Mouse (Mus musculus) mouse embryonic stem cell (cell line): ENCODE data around the gene Gpa33.

Source experiments
- in situ Hi-C, 2 experiments: fragments of 300-500 bp; cut with MboI; formaldehyde crosslinking; loops; 1 replicate in 1 of 2; 3 replicates in 1 of 2; pipeline ENCODE4 v1.14.3; 2019 to 2020; ENCODE audit warnings: low sequenced_read_pairs in 2 of 2, low pct_unique_long_range_greater_than_20kb in 1 of 2, mixed read lengths in 1 of 2; ENCODE audit not compliant: unreplicated experiment in 1 of 2

The Gpa33 gene

GRCm38 (mm10) chr1:166130224-166130860 lies at the start of gene Gpa33:
TSS of gene Gpa33 (plus strand) at chr1:166130238.
- in situ Hi-C loops = loop anchor here in 1 of 2 experiments (25.0 kb wide), 2 partner anchors 518 to 1157 kb away; partner anchors contain the start of gene Uck2

DNA sequence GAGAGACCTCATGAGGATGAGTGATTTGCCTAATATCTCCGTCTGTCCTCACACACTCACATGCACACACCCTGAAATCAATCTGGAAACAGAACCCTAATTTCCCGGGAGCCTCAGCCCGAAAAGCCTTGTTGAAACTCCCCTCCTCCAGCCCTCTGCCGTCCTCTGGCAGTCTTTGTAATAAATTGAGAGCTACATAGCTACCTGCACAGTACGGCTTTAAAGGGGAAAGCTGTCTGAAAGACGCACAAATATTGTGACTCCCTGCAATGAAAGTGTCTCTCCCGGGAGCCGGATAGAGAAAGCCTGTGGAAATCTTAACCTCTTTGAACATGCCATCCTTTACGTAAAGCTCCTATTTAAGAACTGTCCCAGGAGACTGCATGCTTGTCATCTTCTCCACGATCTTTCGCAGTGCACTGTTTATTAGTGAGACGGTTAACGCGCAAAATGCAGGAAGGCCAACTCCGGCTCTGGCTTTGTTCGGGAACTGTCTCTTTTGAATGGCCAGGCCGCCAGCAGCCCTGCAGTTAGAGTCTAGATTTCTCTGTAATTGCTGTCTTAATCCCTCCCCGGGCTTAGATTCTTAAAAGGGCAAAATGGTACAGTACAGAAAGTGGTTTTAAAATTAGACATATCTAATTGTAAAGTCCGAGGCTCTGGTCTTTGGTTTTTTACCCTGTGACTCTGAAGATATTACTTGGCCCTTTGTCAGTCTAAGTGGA lies 41.4 kb upstream of the Gpa33 start:
- in situ Hi-C loops = no loop called here

GRCm38 (mm10) chr1:166089337-166089736 lies 40.7 kb upstream of the Gpa33 start:
- in situ Hi-C loops = no loop called here

DNA sequence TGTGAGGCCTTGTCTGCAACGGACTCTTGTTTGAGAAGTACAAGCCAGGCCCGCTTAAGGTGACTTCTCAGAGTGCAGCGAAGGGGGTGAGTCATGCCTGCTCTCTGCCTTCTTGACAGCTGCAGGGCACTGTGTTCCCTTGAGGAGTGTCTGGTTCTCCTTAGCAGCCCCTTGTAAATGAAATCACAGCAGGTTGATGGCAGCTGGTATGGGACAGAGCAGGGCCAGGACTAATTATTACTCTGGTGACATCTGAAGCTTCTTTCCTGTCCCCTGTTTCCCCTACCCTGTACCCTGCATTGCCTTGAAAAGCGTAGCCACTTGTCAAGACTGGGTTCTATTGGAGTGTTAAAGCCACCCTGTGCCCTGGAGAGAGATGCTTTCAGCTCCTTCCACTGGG lies 40.3 kb upstream of the Gpa33 start:
- in situ Hi-C loops = no loop called here

- in situ Hi-C loops = no loop called here
These were observed 39.7 kb upstream of the Gpa33 start for GRCm38 (mm10) chr1:166090306-166090705.

GRCm38 (mm10) chr1:166094462-166094861 lies 35.6 kb upstream of the Gpa33 start:
- in situ Hi-C loops = no loop called here

DNA sequence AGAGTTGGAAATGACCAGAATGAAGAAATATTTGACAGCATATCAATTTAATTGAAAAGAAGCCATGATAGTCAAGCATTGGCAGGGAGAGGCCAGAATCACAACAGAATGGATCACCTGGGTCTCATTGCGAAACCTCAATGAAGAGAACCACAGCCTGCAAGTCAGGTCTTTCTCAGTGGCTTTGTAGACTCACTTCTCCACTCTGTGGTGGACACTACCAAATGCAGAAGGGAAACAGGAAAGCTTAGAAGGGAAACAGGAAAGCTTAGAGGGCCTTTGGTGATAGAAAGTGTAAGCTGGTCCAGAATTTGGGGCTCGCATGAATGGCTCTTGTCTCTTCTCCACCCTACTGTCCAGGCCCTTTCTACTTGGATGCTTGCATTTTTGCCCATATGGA lies 31.9 kb upstream of the Gpa33 start:
- in situ Hi-C loops = no loop called here

- in situ Hi-C loops = loop anchor here in 1 of 2 experiments (5.0 kb wide), 1 partner anchor 49 kb away; no protein-coding TSS in a partner anchor
These were observed 27.0 kb upstream of the Gpa33 start for GRCm38 (mm10) chr1:166102920-166103608.

DNA sequence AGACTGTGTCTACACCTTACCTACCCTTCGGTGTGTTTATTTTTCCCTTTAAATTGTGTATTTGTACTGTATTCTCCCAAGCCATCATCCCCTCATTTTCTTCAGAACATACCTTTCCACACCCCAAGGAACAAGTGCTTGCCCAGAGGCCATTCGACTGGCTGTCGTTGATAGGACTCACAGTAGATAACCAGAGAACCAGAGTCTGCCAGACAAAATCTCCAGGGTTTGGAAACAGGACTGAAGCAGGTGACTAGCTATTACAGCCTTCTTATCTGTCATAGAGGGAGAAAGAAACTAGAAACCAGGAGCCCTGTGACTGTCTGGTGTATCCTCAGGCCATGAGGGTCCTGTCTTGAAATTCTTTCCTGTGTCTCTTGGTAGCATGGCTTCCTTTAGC lies 25.2 kb upstream of the Gpa33 start:
- in situ Hi-C loops = loop anchor here in 1 of 2 experiments (5.0 kb wide), 1 partner anchor 47 kb away; no protein-coding TSS in a partner anchor

GRCm38 (mm10) chr1:166105464-166105863 lies 24.6 kb upstream of the Gpa33 start:
- in situ Hi-C loops = no loop called here

DNA sequence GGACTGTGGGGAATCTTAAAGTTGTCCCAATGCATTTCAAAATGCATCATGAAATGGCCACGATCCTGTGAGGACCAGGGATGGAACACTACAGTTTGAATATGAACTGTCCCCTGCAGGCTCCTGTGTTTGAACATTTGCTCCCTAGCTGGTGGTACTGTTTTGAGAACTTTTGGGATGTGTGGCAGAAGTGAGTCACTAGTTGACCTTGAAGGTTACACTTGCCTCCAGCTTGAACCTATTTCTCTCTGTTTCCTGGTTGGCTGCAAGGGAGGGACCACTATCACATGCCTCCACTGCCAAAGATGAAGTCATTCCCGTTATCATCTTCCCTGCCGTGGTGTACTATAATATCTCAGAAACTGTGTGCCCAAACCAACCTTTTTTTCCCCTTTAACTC lies 15.1 kb upstream of the Gpa33 start:
- in situ Hi-C loops = loop anchor here in 1 of 2 experiments (5.0 kb wide), 1 partner anchor 37 kb away; no protein-coding TSS in a partner anchor

GRCm38 (mm10) chr1:166115719-166116118 lies 14.3 kb upstream of the Gpa33 start:
- in situ Hi-C loops = loop anchor here in 1 of 2 experiments (5.0 kb wide), 1 partner anchor 37 kb away; no protein-coding TSS in a partner anchor

DNA sequence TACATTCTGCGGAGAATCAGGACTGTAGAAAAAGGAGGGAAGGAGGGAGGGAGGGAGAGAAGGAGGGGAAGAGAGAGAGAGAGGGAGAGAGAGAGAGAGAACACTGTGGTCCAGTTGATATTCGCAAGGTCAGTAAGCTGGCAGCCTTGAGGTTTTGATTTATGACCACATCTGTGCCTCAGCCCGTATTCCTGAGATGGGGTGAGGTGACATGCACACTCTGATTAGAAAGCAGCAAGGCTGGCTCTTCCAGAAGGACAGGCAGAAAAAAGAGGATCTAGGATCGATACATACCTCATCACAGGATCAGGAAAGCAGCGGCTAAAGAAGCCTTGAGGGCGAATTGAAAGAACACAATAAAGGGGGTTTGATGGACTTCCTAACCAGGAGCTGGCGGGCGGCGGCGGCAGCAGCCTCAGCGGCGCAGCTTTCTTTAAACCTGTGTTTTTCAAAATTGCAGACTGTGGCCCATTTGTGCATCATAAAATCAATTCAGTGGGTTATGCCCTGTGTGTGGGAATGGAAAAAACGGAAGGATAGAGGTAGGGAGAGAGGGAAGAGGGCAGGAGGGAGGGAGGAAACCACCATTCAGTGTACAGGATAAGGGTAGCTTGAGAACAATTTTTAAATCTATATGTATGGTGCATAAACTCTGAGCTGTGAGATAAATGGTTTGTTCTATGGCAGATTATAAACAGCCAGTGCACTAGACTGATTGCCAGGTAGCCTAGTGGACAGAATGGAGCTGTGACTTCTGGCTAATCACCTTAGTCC lies 12.0 kb upstream of the Gpa33 start:
- in situ Hi-C loops = loop anchor here in 1 of 2 experiments (5.0 kb wide), 1 partner anchor 34 kb away; no protein-coding TSS in a partner anchor

DNA sequence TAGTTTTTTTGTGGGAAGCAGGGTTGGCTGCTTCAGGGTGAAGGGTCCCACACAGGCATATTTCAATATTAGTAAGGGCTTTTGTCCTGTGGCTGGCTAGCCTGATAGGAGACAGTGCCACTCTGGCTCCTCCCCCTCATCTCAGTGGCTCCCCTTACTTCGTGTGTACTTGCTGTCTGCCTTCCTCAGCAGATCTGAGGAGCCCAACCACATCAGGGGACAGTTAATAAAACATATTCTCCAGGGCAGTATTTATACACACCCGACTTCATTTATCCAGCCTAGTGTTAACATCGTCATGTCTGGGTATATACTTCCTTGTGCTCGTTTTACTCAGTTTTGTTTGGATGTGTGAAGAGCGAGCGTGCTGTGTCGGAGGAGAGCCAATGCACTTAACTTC lies 7.9 kb upstream of the Gpa33 start:
- in situ Hi-C loops = no loop called here

DNA sequence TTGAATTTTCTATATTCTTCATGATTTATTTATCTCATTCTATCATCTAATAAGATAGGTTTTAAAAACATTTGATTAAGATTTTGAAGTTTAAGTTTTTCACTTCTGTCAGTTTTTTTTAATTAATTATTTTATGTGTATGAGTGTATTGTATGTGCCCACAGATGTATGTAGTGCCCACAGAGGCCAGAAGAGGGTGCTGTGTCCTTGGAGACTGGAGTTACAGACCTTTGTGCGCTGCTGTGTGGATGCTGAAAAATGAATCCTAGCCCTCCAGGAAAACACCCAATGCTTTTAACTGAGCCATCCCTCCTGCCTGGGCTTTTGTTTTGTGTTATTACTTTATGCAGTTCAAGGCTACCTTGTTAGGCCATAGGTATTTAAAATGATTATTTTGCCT lies 7.0 kb upstream of the Gpa33 start:
- in situ Hi-C loops = no loop called here

DNA sequence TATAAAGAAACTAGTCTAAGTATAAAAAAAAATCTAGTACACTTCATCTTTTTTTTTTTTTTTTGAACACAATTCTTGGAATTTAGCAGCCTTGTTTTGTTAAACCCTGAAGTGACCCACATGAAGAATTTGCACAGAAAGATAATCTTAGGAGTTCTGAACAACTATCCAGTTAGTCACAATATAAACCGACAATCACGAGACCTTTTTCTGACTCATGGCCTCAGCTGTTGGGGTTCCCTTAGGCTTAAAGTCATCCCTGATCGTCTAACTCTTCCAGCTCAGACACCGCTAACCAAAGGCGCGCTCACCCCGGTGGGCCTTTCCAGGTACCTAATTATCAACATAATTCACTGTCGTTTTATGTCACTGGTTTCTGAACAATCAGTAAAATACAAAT lies 6.3 kb upstream of the Gpa33 start:
- in situ Hi-C loops = no loop called here

- in situ Hi-C loops = loop anchor here in 1 of 2 experiments (25.0 kb wide), 2 partner anchors 513 to 1162 kb away; partner anchors contain the start of gene Uck2
These were observed 5.0 kb upstream of the Gpa33 start for GRCm38 (mm10) chr1:166124932-166125593.

DNA sequence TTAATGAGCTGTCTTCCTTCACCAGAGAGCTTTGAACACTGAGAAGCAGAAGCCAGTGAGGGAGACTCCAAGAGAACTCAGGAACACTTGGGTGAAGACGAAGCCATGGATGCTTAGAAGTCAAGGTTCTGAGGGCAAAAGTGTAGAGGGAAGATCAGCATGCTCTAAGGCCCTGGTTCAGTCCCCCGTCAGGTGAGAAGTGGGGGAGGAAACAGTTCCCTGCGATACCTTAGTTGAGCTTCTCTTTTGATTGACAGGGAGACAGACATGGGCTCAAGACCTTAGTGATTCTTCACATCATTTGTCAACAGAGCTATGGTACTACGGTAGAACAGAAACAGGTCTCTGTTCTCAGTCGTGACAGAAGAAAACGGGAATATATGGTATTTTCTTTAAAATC lies 3.7 kb upstream of the Gpa33 start:
- in situ Hi-C loops = loop anchor here in 1 of 2 experiments (25.0 kb wide), 2 partner anchors 514 to 1161 kb away; partner anchors contain the start of gene Uck2
